Comparison of ENCODE assay signal across 7 mouse cellular contexts in genomic region chr8:110145538-110145937, GRCm38 (mm10).
A peak's percentile ranks its signal among the peaks of the same experiment; 100 is the strongest.
DNase-seq lines count a peak whose midpoint lies in the region.

No protein-coding gene starts in this region.

- peak; percentile 76 for DNase-seq in 3T3-L1 (ENCODE audit: low read depth, low spot score)
- peak; percentile 71 for DNase-seq in A20 (ENCODE audit: low read depth, low spot score)
- peak; percentile 8 for DNase-seq in c-Kit-negative CD71-positive TER-119-positive erythroid progenitor cells, embryonic 14.5 days (ENCODE audit: low read depth, low spot score)
- peak; percentile 8 for DNase-seq in fibroblast of lung, adult 2 months (ENCODE audit: low read depth)
- DNase-seq in kidney, adult 8-10 months: peak; percentile 22 to 36
- peak; percentile 6 to 20 for DNase-seq in lung, adult 18-20 months
- DNase-seq in retina, adult 2 months (ENCODE audit: low read depth, low spot score): peak; percentile 45

Comparison
In these comparisons a context has a peak if more than half of its experiments do, and no peak if none do; other contexts are left out.
1. Peak in every context shown above with its lines: DNase-seq.
2. DNase-seq: peak in every context shown above with its lines; median percentile 76 in 3T3-L1; 71 in A20; 45 in retina, adult 2 months; 29 in kidney, adult 8-10 months; 13 in lung, adult 18-20 months; 8 in c-Kit-negative CD71-positive TER-119-positive erythroid progenitor cells, embryonic 14.5 days; 8 in fibroblast of lung, adult 2 months.